Mouse (Mus musculus) adrenal gland, adult 8-10 months (tissue): ENCODE measurements at regions not wholly inside any gene's neighbourhood (a gene's known extent, or its start where the extent isn't known, plus 50 kb on each side); places are given as distances from the start of the nearest gene placed in this dataset.
"Not testable (repeated sequence)": the region's sequence is repeated elsewhere in the genome, so short reads cannot be mapped to it uniquely, and the experiment has no call there.

ENCODE experiments used
- DNase-seq: peaks from one replicate; pipeline ENCODE4 v3.0.0; 2022

DNA sequence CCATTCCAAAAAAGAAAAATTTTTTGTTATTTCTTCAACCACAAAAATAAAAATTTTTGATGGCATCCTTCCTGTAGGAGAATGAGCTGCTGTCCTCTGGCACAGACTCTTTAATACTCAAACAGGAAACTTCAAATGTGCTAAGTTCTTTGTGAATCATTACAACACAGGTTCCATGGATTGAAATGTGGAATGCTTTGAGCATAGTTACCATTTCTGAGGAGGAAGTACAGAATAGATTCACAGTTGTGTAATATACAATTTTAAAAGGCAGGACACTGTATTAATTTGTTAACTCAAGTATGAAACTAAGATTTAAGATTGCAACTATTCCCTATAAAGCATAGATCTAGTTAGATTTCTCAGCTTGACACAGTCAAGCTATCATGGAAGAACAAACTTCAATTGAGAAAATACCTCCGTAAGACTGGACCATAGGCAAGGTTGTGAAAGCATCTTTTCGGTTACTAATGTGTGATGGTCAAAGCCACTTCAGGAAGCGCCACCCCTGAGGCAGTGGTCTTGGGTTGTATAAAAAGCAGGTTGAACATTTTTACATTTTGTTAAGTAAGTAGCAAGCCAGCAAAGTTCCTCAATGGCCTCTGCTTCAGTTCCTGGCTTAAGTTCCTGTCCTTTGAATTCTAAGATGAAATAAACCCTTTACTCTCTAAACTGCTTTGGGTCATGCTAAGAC lies 354.0 kb upstream of the B3galt2 start:
- DNase-seq: no peak

DNA sequence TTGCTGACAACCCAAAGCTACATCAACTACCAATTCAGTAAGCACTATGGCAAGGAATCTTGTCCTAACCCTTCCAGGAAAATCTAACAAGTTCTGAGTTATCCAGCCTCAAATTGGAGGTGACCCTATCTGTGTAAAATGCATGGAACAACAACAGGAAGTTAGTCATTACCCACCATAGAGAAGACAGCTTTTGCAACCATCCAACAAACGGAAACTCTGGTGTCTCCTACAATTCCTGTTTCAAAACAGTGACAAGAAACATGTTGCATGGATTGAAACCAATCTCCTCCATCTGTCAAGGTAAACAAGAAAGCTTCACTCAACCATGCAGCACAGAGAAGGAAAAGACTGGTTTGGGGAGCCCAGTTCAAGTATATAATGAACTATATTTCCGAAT lies 353.0 kb upstream of the B3galt2 start:
- DNase-seq: no peak

- DNase-seq: no peak
Observed at GRCm38 (mm10) chr1:143296555-143296954, 343.9 kb upstream of the B3galt2 start.

- DNase-seq: no peak
Observed at GRCm38 (mm10) chr1:143307379-143307778, 333.1 kb upstream of the B3galt2 start.

GRCm38 (mm10) chr1:143318381-143318780 lies 322.1 kb upstream of the B3galt2 start:
- DNase-seq: no peak

- no peak for DNase-seq
Observed at GRCm38 (mm10) chr1:143319568-143319967, 320.9 kb upstream of the B3galt2 start.

DNA sequence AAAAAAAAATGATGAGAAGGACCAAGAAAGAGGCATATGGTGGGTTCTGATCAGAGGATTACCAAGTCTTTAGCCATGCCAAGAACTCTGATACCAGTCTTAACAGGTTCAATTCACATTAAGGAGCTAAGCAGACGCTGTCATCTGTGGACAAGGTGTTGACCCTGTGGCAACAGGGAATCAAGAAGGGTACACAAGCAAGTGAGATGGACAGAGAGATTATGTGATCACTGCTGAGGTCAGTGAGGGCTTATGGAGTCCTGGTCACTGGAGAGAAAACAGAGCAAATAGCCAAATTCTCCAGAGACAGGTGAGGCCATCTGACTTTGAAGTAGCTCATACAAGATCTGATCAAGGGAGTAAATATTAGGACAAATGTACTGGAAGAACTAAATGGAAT lies 289.1 kb upstream of the B3galt2 start:
- DNase-seq: no peak

- DNase-seq: not testable (repeated sequence)
Observed at GRCm38 (mm10) chr1:143360256-143360655, 280.2 kb upstream of the B3galt2 start.

- DNase-seq: no peak
Observed at GRCm38 (mm10) chr1:143391851-143392250, 248.6 kb upstream of the B3galt2 start.
